Mouse (Mus musculus) cerebellum, postnatal 36 days (tissue): ENCODE data around the gene Cylc2.

Experiments used
- DNase-seq, 2 experiments: peaks; one replicate each; pipeline ENCODE4 v3.0.0; 2021 to 2022; ENCODE audit warnings: mixed read lengths in 2 of 2

Gene Cylc2

DNA sequence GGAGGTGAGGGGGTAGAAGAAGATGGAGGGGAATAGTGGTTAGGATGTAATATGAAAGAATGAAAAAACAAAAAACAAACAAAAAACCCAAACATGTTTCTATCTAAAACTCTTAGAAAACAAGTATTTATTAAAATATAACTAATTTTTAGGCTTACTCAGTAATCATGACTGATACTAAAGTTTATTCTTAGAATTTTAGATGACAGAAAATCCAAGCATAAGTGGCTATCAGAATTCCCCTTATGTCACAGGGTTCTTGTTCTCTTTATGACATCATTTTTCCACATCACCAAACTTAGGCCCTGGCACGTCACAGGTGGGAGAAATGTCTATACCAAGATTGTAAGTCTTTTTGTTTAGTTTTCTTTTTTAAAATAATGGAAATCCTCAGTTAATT is at the start of gene Cylc2:
Gene Cylc2, plus strand, starts transcription at position 301 of the 400 bp plus-strand sequence.
- DNase-seq = no peak
